Mouse (Mus musculus) embryo, embryonic 10 days (tissue): ENCODE results near the gene Gm16429.
"Not testable (repeated sequence)": the region's sequence is repeated elsewhere in the genome, so short reads cannot be mapped to it uniquely, and the experiment has no call there.

Experiments
- DNase-seq: peaks from one replicate; pipeline ENCODE4 v3.0.0-alpha.2; 2015; ENCODE audit warnings: low spot score

Gene Gm16429

DNA sequence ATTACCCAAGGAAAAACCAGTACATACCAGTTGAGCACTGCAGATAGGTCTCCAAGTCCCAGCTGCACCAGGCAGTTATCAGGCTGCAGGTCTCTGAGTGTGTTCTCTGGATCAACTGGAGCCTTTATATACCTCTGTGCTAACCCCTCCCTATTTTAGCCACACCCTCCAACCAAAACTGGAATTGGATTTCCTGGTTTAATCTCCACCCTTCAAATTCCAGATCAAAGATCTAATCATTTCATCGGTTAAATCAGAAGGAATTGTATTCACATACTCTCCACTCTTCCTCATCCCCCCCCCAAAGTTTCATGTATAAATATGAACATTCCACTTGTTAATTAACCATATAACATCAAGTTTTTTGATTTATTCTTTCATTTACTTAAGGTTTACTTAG is at the start of gene Gm16429:
Gm16429 (minus strand) TSS at position 101 of the 400 bp plus-strand sequence.
- DNase-seq: not testable (repeated sequence)
